Mouse (Mus musculus) midbrain, embryonic 16.5 days (tissue): ENCODE results near the gene Npm1. TPM values are rescaled to one million over a fixed set of nuclear protein-coding genes. Genes with fewer than 3 reads are reported as not detected.

ENCODE experiments used
- ATAC-seq: fragments of 200-750 bp; cut with Nextera tagmentation; 2 replicates; pipeline ENCODE4 v1.8.0; 2017; ENCODE audit warnings: moderate TSS enrichment
- H3K27ac ChIP-seq: fragments of 300-500 bp; sonication (generic); 2 replicates; pipeline ENCODE4 v1.5.1; 2014; ENCODE audit warnings: mild to moderate bottlenecking, low read length, mixed read lengths
- H3K27me3 ChIP-seq: fragments of 300-500 bp; sonication (generic); 2 replicates; pipeline ENCODE4 v1.6.1; 2014; ENCODE audit warnings: low read depth, low read length, mixed read lengths; ENCODE audit not compliant: control insufficient read depth, insufficient read depth
- H3K36me3 ChIP-seq: fragments of 300-500 bp; sonication (generic); 2 replicates; pipeline ENCODE4 v1.6.1; 2014; ENCODE audit warnings: mild to moderate bottlenecking, low read length, moderate library complexity, mixed read lengths; ENCODE audit not compliant: control insufficient read depth, insufficient read depth
- H3K4me1 ChIP-seq: fragments of 300-500 bp; sonication (generic); 2 replicates; pipeline ENCODE4 v1.6.1; 2014; ENCODE audit warnings: mild to moderate bottlenecking, low read length, mixed read lengths; ENCODE audit not compliant: control insufficient read depth, insufficient read depth
- H3K4me2 ChIP-seq: fragments of 300-500 bp; sonication (generic); 2 replicates; pipeline ENCODE4 v1.6.1; 2014; ENCODE audit warnings: mild to moderate bottlenecking, low read length, mixed read lengths
- H3K4me3 ChIP-seq: fragments of 300-500 bp; sonication (generic); 2 replicates; pipeline ENCODE4 v1.5.1; 2014; ENCODE audit warnings: low read depth, mild to moderate bottlenecking, low read length, moderate library complexity, mixed read lengths
- H3K9ac ChIP-seq: fragments of 300-500 bp; sonication (generic); 2 replicates; pipeline ENCODE4 v1.6.1; 2014; ENCODE audit warnings: low read depth, low read length, mixed read lengths
- H3K9me3 ChIP-seq: fragments of 300-500 bp; sonication (generic); replicated peaks from 2 replicates; pipeline ENCODE4 v1.6.1; 2014; ENCODE audit warnings: mild to moderate bottlenecking, low read length, mixed read lengths; ENCODE audit not compliant: control insufficient read depth, poor library complexity, severe bottlenecking
- WGBS: fragments of 180-500 bp; shearing (Covaris S2); extraction: QIAGEN DNeasy Blood & Tissue Kit; methylation state at CpG from one replicate; pipeline ENCODE4 v1.1.7; 2014; 5-methylcytosine and 5-hydroxymethylcytosine counted together
- polyA plus RNA-seq: library from polyadenylated mRNA; unstranded; fragments of >200 nt; fragmentation: Nextera tagmentation; extraction: Ambion mirVana; gene quantifications from 2 replicates; pipeline ENCODE4 v1.2.1, GENCODE M21; 2015

The Npm1 gene
- polyA plus RNA-seq, 1 experiment from 2014 or later, result 349 TPM

GRCm38 (mm10) chr11:33107540-33107939 is 55.5 kb downstream of the Npm1 start:
- no peaks in the 10 kb centered on the region for H3K27me3 ChIP-seq
- H3K36me3 ChIP-seq, result no peaks in the 10 kb centered on the region
- H3K4me2 ChIP-seq, result no peak overlapping the region
- WGBS, result 55% methylated on average over 3 of the region's 3 CpGs
- H3K9me3 ChIP-seq, result no peaks in the 10 kb centered on the region
- no peak overlapping the region for H3K4me3 ChIP-seq
- H3K4me1 ChIP-seq, result no peaks in the 10 kb centered on the region
- no peak overlapping the region for H3K27ac ChIP-seq
- no peak overlapping the region for H3K9ac ChIP-seq
- no peak for ATAC-seq

- ATAC-seq, result peak; percentile 19; the same call in 1 of the 2 replicates
- 64% methylated on average over 8 of the region's 8 CpGs for WGBS
- no peak overlapping the region for H3K27ac ChIP-seq
Observed at GRCm38 (mm10) chr11:33104911-33105316, 58.1 kb downstream of the Npm1 start.

GRCm38 (mm10) chr11:33103291-33103943 is 59.6 kb downstream of the Npm1 start:
- ATAC-seq, result no peak
- no peak overlapping the region for H3K4me2 ChIP-seq
- no peaks in the 10 kb centered on the region for H3K9me3 ChIP-seq
- no peaks in the 10 kb centered on the region for H3K27me3 ChIP-seq
- H3K4me1 ChIP-seq, result peaks cover 3% of the 10 kb centered on the region; the same call in 1 of the 2 replicates
- no peak overlapping the region for H3K9ac ChIP-seq
- 88% methylated on average over 13 of the region's 13 CpGs for WGBS
- H3K4me3 ChIP-seq, result no peak overlapping the region
- no peak overlapping the region for H3K27ac ChIP-seq
- H3K36me3 ChIP-seq, result no peaks in the 10 kb centered on the region

More at GRCm38 (mm10) chr11:33104911-33105316, 58.1 kb downstream of the Npm1 start:
- peaks cover 3% of the 10 kb centered on the region; the same call in 1 of the 2 replicates for H3K4me1 ChIP-seq
- H3K4me3 ChIP-seq, result no peak overlapping the region
- no peaks in the 10 kb centered on the region for H3K36me3 ChIP-seq
- H3K4me2 ChIP-seq, result no peak overlapping the region
- H3K27me3 ChIP-seq, result no peaks in the 10 kb centered on the region
- no peaks in the 10 kb centered on the region for H3K9me3 ChIP-seq
- no peak overlapping the region for H3K9ac ChIP-seq

Other genes with a start within 250 kb of the Npm1 start
- gene Fgf18, start 15.8 kb downstream of the Npm1 start, polyA plus RNA-seq, result 2.7 and 4.8 TPM in 2 replicates
- 0.85 and 0.89 TPM in 2 replicates for gene Tlx3, start 40.4 kb upstream of the Npm1 start, polyA plus RNA-seq
- not detected in 2 replicates for gene Gm12117, start 113.5 kb upstream of the Npm1 start, polyA plus RNA-seq